Mouse (Mus musculus) CH12.LX (cell line): ENCODE data around the gene Lce6a. TPM values are rescaled to one million over a fixed set of nuclear protein-coding genes. Genes with fewer than 3 reads are reported as not detected.

Experiments used
- DNase-seq: peaks from one replicate; pipeline ENCODE4 v3.0.0-alpha.2; 2013; ENCODE audit errors: extremely low read depth
- H3K27ac ChIP-seq: 2 replicates; pipeline ENCODE4 v1.5.1; 2012; ENCODE audit warnings: low read depth, mild to moderate bottlenecking, control low read depth, moderate library complexity; ENCODE audit not compliant: insufficient read depth
- H3K27me3 ChIP-seq: replicated peaks from 2 replicates; pipeline ENCODE3; 2012; ENCODE audit warnings: inconsistent platforms
- H3K36me3 ChIP-seq, 2 experiments: replicated peaks in 1 of 2; 2 replicates each; pipeline versions ENCODE3 to v1.6.1; 2012; ENCODE audit warnings: inconsistent platforms in 1 of 2, low read length in 1 of 2, mild to moderate bottlenecking in 1 of 2, mixed read lengths in 1 of 2, moderate library complexity in 1 of 2; ENCODE audit not compliant: control insufficient read depth in 1 of 2, insufficient read depth in 1 of 2
- H3K4me1 ChIP-seq, 2 experiments: 2 replicates each; pipeline ENCODE4 v1.6.1; 2012; ENCODE audit warnings: inconsistent platforms in 1 of 2, moderate library complexity in 1 of 2; ENCODE audit not compliant: insufficient read depth in 2 of 2, control insufficient read depth in 1 of 2
- H3K4me2 ChIP-seq: 2 replicates; pipeline ENCODE4 v1.6.1; 2012; ENCODE audit warnings: low read depth, mild to moderate bottlenecking, control low read depth; ENCODE audit not compliant: poor library complexity, insufficient read depth, severe bottlenecking
- H3K4me3 ChIP-seq, 3 experiments: fragments of 150-350 bp in 1 of 3; sonication (generic) in 1 of 3; replicated peaks in 1 of 3; 2 replicates each; pipeline versions ENCODE3 to v1.5.1; 2011 to 2012; ENCODE audit warnings: low read depth in 2 of 3, low read length in 2 of 3, mild to moderate bottlenecking in 2 of 3, moderate library complexity in 2 of 3, control low read depth in 1 of 3, improper control_type of control experiment in 1 of 3, inconsistent platforms in 1 of 3, mixed read lengths in 1 of 3; ENCODE audit not compliant: poor library complexity in 1 of 3
- H3K79me2 ChIP-seq: replicated peaks from 2 replicates; pipeline ENCODE4 v1.6.1; 2012; ENCODE audit warnings: mild to moderate bottlenecking, moderate library complexity; ENCODE audit not compliant: control insufficient read depth, poor library complexity, insufficient read depth, severe bottlenecking; ENCODE audit errors: extremely low read depth
- H3K9ac ChIP-seq: 2 replicates; pipeline ENCODE4 v1.6.1; 2012; ENCODE audit warnings: low read depth, mild to moderate bottlenecking, control low read depth, moderate library complexity; ENCODE audit not compliant: insufficient read depth
- H3K9me3 ChIP-seq: replicated peaks from 2 replicates; pipeline ENCODE3; 2012; ENCODE audit warnings: low read length, inconsistent platforms, mixed read lengths
- BHLHE40 ChIP-seq: IDR thresholded peaks from 2 replicates; pipeline ENCODE4 v1.6.1; 2011; ENCODE audit warnings: mild to moderate bottlenecking, low read depth, low read length, improper control_type of control experiment
- CHD1 ChIP-seq: IDR thresholded peaks from 2 replicates; pipeline ENCODE4 v1.6.1; 2012; ENCODE audit warnings: low read depth, low read length, improper control_type of control experiment, inconsistent platforms
- CHD2 ChIP-seq: IDR thresholded peaks from 2 replicates; pipeline ENCODE4 v1.6.1; 2011; ENCODE audit warnings: low read length, improper control_type of control experiment
- EP300 ChIP-seq: IDR thresholded peaks from 2 replicates; pipeline ENCODE4 v1.6.1; 2011; ENCODE audit warnings: low read length, improper control_type of control experiment
- JUN ChIP-seq: IDR thresholded peaks from 2 replicates; pipeline ENCODE4 v1.6.1; 2011; ENCODE audit warnings: low read depth, mild to moderate bottlenecking, low read length, improper control_type of control experiment, moderate library complexity; ENCODE audit not compliant: insufficient read depth
- JUND ChIP-seq: conservative IDR thresholded peaks from 2 replicates; pipeline ENCODE4 v1.6.1; 2011; ENCODE audit warnings: low read depth, low read length, improper control_type of control experiment
- KAT2A ChIP-seq: IDR thresholded peaks from 2 replicates; pipeline ENCODE4 v1.6.1; 2012; ENCODE audit warnings: low read length, improper control_type of control experiment, inconsistent platforms; ENCODE audit not compliant: insufficient replicate concordance
- MAX ChIP-seq: IDR thresholded peaks from 2 replicates; pipeline ENCODE4 v1.6.1; 2011; ENCODE audit warnings: low read length, improper control_type of control experiment
- MEF2A ChIP-seq: IDR thresholded peaks from 2 replicates; pipeline ENCODE4 v1.6.1; 2014; ENCODE audit warnings: low read depth, mild to moderate bottlenecking, inconsistent platforms, low read length, improper control_type of control experiment, borderline replicate concordance
- MYC ChIP-seq: IDR thresholded peaks from 2 replicates; pipeline ENCODE4 v1.6.1; 2011; ENCODE audit warnings: low read depth, mild to moderate bottlenecking, improper control_type of control experiment, low read length
- NELFE ChIP-seq: IDR thresholded peaks from 2 replicates; pipeline ENCODE4 v1.6.1; 2011; ENCODE audit warnings: low read depth, low read length, improper control_type of control experiment
- NRF1 ChIP-seq: IDR thresholded peaks from 2 replicates; pipeline ENCODE4 v1.6.1; 2014; ENCODE audit warnings: low read depth, mild to moderate bottlenecking, inconsistent platforms, low read length, improper control_type of control experiment, moderate library complexity
- RCOR1 ChIP-seq: conservative IDR thresholded peaks from 2 replicates; pipeline ENCODE4 v1.6.1; 2012; ENCODE audit warnings: low read depth, mild to moderate bottlenecking, inconsistent platforms, low read length, improper control_type of control experiment
- SIN3A ChIP-seq: IDR thresholded peaks from 2 replicates; pipeline ENCODE4 v1.6.1; 2012; ENCODE audit warnings: low read length, improper control_type of control experiment, inconsistent platforms
- SMC3 ChIP-seq: IDR thresholded peaks from 2 replicates; pipeline ENCODE4 v1.6.1; 2011; ENCODE audit warnings: low read depth, low read length, improper control_type of control experiment
- TCF12 ChIP-seq: IDR thresholded peaks from 2 replicates; pipeline ENCODE4 v1.6.1; 2014; ENCODE audit warnings: low read depth, mild to moderate bottlenecking, inconsistent platforms, low read length, improper control_type of control experiment
- UBTF ChIP-seq: IDR thresholded peaks from 2 replicates; pipeline ENCODE4 v1.6.1; 2012; ENCODE audit warnings: low read depth, mild to moderate bottlenecking, inconsistent platforms, low read length, improper control_type of control experiment, moderate library complexity
- USF1 ChIP-seq: IDR thresholded peaks from 2 replicates; pipeline ENCODE4 v1.6.1; 2014; ENCODE audit warnings: low read depth, mild to moderate bottlenecking, inconsistent platforms, low read length, improper control_type of control experiment
- USF2 ChIP-seq: conservative IDR thresholded peaks from 2 replicates; pipeline ENCODE4 v1.6.1; 2011; ENCODE audit warnings: low read depth, low read length, improper control_type of control experiment
- ZMIZ1 ChIP-seq: IDR thresholded peaks from 2 replicates; pipeline ENCODE4 v1.6.1; 2012; ENCODE audit warnings: low read depth, mild to moderate bottlenecking, inconsistent platforms, low read length, improper control_type of control experiment
- dilution Hi-C: fragments of 300-500 bp; cut with MboI; formaldehyde crosslinking; loops from 2 replicates; pipeline ENCODE4 v1.14.3; 2020; ENCODE audit warnings: low sequenced_read_pairs; ENCODE audit not compliant: extremely low pct_unique_long_range_greater_than_20kb, extremely low pct_ligation_motif_present
- in situ Hi-C: fragments of 300-500 bp; cut with MboI; formaldehyde crosslinking; loops from 3 replicates; pipeline ENCODE4 v1.14.3; 2019; ENCODE audit warnings: low sequenced_read_pairs, low pct_ligation_motif_present, low pct_unique_long_range_greater_than_20kb, mixed read lengths
- polyA plus RNA-seq: library from polyadenylated mRNA; unstranded; fragments of >175 nt; gene quantifications from 2 replicates; pipeline ENCODE4 v1.2.1, GENCODE M21; 2012; ENCODE audit warnings: low read depth; ENCODE audit not compliant: insufficient read length
- total RNA-seq, 2 experiments: library from RNA; depleted of rRNA; stranded (reverse); fragments of 300-350 nt in 1 of 2; fragments of >200 nt in 1 of 2; gene quantifications; 2 replicates each; pipeline ENCODE4 v1.2.3; 2012 to 2014

Gene Lce6a
- total and polyA plus RNA-seq, 3 experiments = not detected

DNA sequence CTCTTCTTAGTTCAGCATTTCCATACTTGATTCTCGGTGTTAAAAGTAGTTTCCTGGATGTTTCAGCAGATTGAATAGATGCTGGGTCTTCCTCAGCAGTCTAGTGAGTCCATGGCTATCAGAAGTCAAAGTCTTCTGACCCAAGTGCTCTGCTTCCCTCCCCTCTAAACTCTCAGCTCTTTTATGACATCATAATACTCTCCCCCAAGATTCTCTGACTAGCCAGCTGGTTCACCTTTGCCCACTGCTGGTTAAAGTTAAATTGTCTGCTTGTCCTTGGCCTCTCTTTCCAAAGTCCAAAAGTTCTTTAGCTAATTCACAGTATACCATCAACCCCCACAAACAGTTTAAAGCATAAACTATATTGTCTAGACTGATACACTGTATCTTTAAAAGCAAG lies 32.6 kb downstream of the Lce6a start, which contains the start of gene Smcp:
Gene Smcp, minus strand, starts transcription at position 140 of the 400 bp plus-strand sequence.
- no peak within 1 kb of the TSS for H3K9ac ChIP-seq
- no peaks in the 10 kb centered on the region for H3K36me3 ChIP-seq
- no peaks in the 10 kb centered on the region for H3K79me2 ChIP-seq
- DNase-seq = no peak
- H3K27me3 ChIP-seq = no peaks in the 10 kb centered on the region
- peaks cover 0 to 4% of the 10 kb centered on the region in 2 experiments; a peak in 1 of 4 replicates for H3K4me1 ChIP-seq
- H3K9me3 ChIP-seq = no peaks in the 10 kb centered on the region
- TF ChIP-seq USF1 = no peak
- TF ChIP-seq MYC = no peak
- no peak for TF ChIP-seq ZMIZ1
- TF ChIP-seq BHLHE40 = no peak
- TF ChIP-seq UBTF = no peak
- TF ChIP-seq USF2 = no peak
- no peak for TF ChIP-seq CHD1
- no peak for TF ChIP-seq SIN3A
- no peak within 1 kb of the TSS for H3K27ac ChIP-seq
- H3K4me2 ChIP-seq = no peak within 1 kb of the TSS
- in situ Hi-C loops = no loop called here
- no peak within 1 kb of the TSS for H3K4me3 ChIP-seq
- dilution Hi-C loops = no loop called here

DNA sequence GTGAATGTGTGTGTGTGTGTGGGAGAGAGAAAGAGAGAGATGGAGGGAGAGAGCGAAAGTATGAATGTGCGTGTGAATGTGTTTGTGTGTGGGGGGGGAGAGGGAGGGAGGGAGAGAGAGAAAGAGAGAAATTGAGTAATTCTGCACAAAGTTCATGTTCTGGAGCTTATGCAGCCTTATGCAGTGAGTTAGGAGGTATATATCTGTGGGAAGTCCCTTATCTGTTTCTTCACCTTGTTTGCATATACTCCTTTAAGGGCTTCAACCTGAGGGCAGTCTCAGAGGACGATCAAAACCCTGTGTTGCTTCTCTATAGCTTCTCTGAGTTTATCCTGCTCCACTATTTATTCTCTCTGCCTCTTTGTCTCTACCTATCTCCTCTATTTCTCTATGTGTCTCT lies 34.3 kb downstream of the Lce6a start:
- no peaks in the 10 kb centered on the region for H3K79me2 ChIP-seq
- H3K36me3 ChIP-seq = no peaks in the 10 kb centered on the region
- H3K27ac ChIP-seq = no peak overlapping the region
- H3K9me3 ChIP-seq = no peaks in the 10 kb centered on the region
- TF ChIP-seq ZMIZ1 (no peak), MAX (no peak), MEF2A (no peak), SIN3A (no peak), JUN (no peak), TCF12 (no peak), JUND (no peak), NELFE (no peak), SMC3 (no peak), RCOR1 (no peak), NRF1 (no peak), EP300 (no peak), CHD2 (no peak), KAT2A (no peak)
- H3K4me3 ChIP-seq = no peak overlapping the region
- H3K4me2 ChIP-seq = no peak overlapping the region
- dilution Hi-C loops (no loop called here), in situ Hi-C loops (no loop called here)
- H3K27me3 ChIP-seq = no peaks in the 10 kb centered on the region
- peaks cover 0 to 4% of the 10 kb centered on the region in 2 experiments; a peak in 1 of 4 replicates for H3K4me1 ChIP-seq
- no peak for DNase-seq
- no peak overlapping the region for H3K9ac ChIP-seq
